Mouse (Mus musculus) fibroblast of lung, adult 2 months (primary cell): Measurements from ENCODE around the gene Olfr509.
"Not testable (repeated sequence)": the region's sequence is repeated elsewhere in the genome, so short reads cannot be mapped to it uniquely, and the experiment has no call there.

Source experiments
- DNase-seq: peaks from one replicate; pipeline ENCODE4 v3.0.0-alpha.2; 2011; ENCODE audit warnings: low read depth

The Olfr509 gene

GRCm38 (mm10) chr7:108651806-108652205 is at the start of gene Olfr509:
Olfr509 (minus strand) TSS chr7:108651906.
- DNase-seq = no peak

- DNase-seq = no peak
These were observed 27.2 kb upstream of the Olfr509 start for GRCm38 (mm10) chr7:108678886-108679285.

GRCm38 (mm10) chr7:108671058-108671457 is 19.4 kb upstream of the Olfr509 start:
- DNase-seq = no peak

DNA sequence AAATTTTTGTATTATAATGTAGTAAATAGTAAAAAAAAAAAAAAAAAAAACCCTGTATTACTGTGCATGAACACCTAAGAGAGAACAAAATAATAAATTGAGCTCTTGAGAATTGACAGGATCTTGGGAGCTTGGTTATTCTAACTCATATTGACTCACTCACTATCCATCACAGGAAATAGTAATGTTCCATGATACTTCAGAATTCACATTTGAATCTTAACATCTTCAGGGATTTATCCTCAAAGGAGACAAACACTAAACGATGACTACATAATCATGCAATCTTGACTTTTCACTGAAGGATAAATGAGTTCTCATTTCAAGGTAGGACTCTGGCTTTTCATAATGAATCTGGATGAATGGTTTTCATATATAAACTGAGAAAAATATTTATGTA is 14.4 kb upstream of the Olfr509 start, which contains the start of gene Olfr510:
Gene Olfr510 (plus strand): TSS at position 301 of the 400 bp plus-strand sequence.
- no peak for DNase-seq

DNA sequence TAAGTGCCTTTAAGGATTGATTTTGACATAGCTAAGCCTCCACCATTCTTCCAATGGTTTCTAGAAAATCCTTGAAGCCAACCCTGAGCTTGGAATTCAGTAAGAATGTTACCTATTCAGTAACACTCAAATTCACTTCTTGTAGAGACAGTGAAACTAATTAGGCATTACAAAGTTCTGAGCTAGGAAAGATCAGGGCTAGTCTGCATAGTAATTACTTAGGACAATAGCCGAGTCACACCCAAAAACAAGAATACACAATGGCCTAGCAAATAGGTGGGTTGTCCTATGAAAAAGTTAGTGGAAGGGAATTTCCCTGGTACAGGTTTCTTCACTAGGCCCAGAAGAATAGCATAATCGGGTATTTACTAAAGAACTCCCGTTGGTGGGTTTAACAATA is 10.7 kb upstream of the Olfr509 start:
- DNase-seq = no peak

GRCm38 (mm10) chr7:108629694-108630093 is 22.0 kb downstream of the Olfr509 start, which contains the start of gene Olfr508:
Olfr508 (plus strand) TSS chr7:108629994.
- no peak for DNase-seq

DNA sequence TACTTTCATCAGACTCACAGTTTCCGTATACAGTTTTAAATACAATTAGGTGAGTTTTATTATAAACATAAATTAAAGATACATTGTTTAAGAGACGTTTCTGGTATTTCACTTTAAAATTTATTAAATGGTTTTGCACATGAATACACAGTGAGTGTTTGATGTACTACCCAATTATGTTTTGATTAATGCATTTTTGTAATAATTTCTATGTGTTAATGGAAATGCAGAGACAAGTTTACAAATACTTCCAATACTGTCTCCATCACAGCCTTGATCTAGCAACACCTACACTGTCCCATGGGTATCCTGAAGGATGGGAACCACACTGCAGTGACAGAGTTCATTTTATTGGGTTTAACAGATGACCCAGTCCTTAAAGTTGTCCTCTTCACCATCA is 30.2 kb downstream of the Olfr509 start, which contains the start of gene Olfr507:
Gene Olfr507 (plus strand): TSS at position 301 of the 400 bp plus-strand sequence.
- no peak for DNase-seq

DNA sequence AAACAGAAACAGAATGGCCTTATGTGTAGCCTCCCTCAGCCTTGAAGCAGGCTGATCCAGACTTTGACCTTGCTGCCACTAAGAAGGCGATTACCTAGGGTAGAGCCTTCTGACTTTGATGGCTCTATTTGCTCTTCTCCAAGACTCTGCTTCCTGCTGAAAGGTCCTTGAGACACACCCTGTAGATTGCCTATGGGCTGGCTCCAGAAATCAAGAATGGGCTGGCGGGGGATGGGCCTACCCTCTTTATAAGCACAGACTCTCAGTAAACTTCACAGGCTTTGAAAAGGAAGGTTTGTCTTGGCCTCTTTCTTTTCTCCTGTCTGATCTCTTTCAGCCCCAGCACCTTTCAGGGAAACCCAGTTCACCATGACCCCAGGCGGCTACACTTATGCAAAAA is 34.9 kb downstream of the Olfr509 start:
- not testable (repeated sequence) for DNase-seq

- no peak for DNase-seq
These were observed 37.6 kb downstream of the Olfr509 start for GRCm38 (mm10) chr7:108614110-108614509.

DNA sequence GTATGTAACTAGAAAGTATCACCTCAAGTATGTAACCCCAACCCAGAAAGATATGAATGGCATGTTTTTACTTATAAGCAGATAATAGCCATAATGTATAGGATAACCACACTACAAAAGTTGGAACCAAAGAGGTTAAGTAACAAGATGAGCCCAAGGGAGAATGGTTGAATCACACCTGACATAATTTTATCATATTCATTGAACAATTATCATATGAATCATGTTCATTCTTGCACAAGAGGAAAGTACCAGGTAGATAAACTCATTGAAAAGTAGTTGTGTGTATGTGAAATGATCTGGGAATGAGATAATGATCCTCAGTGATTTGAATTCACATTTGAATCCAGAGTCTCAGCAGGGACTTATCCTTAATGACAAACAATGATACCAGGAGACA is 41.2 kb downstream of the Olfr509 start, which contains the start of gene Olfr506:
Gene Olfr506 (plus strand): TSS at position 301 of the 400 bp plus-strand sequence.
- DNase-seq = no peak

DNA sequence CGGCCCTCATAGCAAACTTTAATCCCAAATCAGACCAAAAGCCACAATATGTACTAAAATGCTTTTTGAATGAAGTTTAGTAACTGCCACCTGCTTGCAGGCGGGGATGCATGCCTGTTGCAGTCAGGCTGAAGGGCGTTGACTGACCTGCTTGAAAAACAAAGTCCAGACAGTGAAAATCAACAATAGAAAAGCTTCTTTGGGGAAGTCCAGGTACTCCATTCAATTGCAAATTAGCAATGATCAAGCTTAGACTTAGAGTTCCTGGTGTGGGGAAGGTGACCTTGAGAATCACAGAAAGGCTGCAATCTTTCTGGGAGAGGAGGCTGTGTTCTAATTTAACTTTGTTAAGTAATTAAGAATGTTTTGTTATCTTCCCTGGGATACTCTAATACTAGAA is 49.8 kb downstream of the Olfr509 start:
- DNase-seq = not testable (repeated sequence)
